Mouse (Mus musculus) CD4-positive, CD25-positive, alpha-beta regulatory T cell, adult 2 months (primary cell): ENCODE measurements around the gene Tmem121.

Source experiments
- DNase-seq: peaks from one replicate; pipeline ENCODE4 v3.0.0-alpha.2; 2012; ENCODE audit warnings: low read depth, low spot score

Tmem121 gene

DNA sequence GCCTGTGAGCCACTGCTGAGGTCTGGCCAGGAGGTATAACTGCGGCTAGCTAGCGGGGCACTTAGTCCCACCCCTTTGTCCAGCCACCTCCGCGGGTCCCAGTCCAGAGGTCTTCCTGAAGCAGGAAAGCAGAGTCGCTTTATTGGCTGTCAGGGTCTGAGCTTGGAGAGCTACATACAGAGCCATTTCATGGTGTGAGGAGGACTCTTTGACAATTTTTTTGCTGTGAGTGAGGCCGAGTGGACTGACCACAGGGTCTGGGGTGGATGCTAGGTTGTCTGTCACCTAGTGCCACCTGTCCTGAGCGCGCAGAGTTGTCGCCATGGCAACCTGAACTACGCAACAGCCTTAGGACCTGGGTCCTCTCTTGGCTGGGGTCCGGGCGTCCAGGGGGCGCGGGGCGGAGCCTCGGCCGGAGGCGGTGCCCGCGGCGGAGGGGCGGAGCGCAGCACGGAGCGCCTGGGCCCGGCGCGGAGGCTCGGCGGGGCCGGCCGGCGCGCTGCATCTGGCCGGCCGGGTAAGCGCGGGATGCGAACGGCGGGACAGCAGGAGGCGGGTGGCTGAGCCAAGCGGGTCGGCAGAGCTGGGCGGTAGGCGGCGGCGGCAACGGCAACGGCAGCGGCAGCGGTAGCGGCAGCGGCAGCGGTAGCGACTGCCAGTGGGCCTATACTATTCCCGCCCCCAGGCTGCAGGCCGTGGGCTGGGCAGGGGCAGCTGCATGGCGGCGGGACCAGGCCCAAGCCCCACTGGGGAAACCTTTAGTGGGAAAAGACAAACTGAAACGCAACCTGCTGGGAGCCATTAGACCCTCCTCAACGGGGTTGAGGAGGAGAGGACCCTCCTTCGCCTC is at the start of gene Tmem121:
Tmem121 (plus strand) TSS at position 489 of the 850 bp plus-strand sequence.
- DNase-seq, result peak; percentile 41

DNA sequence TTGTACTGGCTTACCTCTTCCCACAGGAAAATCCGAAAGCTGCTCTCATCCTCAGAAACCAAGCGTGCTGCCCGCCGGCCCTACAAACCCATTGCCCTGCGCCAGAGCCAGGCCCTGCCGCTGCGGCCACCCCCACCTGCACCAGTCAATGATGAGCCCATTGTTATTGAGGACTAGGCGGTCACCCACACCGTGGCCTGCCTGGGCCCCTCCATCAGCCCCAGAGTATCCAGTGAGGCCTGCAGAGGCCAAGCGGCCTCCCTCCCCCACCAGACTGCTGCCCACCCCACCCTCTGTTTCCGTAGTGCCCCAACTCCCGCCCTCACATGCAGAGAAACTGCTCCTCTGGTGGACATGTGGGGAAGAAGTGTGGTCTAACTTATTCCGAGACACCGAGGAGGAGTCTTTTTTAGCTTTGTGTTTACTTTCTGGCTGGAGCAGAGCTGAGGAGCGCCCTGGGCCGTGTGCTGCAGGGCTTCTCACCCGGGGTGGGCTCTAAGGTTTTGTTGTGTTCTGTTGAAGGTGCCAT is 49.2 kb upstream of the Tmem121 start:
- DNase-seq, result no peak

DNA sequence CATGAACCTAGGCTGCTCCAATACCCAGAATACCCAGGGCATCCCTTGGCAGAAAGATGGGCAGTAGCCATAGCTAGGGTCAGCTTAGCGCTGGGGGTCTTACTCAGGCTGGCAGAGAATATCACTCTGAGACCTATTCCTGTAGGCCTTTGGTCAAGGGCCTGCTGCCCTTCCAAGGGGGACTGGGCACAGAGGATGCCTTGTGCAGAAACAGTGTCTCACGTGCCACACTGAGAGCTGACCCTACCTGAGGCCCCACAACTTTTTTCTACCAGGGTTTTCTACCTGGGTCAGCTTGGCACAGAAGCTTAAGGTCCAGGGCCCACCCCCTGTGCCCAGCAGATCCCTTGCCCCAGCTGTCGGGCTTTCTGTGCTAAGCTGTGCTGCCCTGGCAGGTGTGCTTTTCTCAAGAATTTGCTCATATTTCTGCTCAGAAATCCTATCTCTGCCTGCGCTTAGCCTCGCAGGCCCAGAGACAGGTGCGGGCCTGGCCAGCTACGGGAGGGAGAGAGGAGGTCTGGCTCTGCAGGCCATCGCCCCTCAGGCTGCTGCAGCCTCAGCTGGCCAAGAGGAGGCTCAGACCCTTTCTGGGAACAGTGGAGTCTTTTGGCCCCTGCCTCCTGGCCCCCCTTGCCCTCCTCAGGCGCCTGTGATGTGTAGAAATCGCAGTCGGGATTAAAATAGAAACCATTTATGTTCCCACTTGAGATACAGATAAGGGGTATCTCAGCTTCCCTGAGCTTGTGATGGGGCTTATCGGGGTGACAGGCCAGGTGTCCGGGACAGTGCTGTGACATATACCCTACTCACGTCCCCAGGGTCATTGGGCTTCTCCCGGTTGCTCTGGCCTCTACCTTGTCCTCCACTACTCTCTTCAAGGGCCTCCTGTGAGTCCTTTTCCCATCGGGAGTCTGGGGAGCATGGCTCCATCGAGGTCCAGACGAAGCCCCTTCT is 48.2 kb upstream of the Tmem121 start:
- DNase-seq, result no peak

- no peak for DNase-seq
Observed at GRCm38 (mm10) chr12:113138291-113138690, 47.4 kb upstream of the Tmem121 start.

GRCm38 (mm10) chr12:113138901-113139864 is 46.5 kb upstream of the Tmem121 start:
- no peak for DNase-seq

DNA sequence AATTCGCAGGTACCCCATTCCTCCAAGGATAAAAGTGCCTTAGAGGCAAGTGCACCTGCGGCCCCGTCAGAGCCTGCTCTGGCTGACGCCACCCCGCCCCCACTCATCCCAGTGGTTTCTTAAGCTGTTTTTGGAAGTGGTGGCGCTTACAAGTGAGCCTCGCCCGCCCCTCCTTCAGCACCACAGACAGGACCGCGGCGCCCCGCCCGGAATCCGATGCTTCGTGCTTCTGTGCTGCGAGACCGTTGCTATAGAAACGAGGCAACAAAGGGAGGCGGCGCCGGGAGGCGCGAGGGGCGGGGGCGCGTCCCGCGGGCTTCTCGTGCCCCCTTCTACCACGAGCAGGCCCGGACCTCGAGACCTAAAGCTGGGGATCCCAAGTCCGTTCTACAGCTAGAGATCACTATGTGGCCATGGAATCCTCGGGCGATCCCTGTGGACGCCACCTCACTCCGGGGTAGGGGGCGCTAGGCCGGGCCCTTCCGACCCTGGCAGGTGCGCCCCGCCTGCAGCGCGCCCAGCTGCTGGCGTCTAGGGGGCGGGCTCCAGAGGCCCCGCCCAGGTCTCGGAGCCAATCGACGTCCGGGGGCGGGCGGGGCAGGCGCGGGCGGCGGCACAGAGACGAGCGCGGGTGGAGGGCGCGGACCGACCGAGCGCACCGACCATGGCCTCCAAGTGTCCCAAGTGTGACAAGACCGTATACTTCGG is 45.7 kb upstream of the Tmem121 start, which contains the start of gene Crip2:
Crip2 (plus strand) TSS at position 329 of the 708 bp plus-strand sequence.
- DNase-seq, result peak; percentile 94

- DNase-seq, result no peak
Observed at GRCm38 (mm10) chr12:113140616-113141411, 44.9 kb upstream of the Tmem121 start.

- no peak for DNase-seq
Observed at GRCm38 (mm10) chr12:113141531-113141973, 44.2 kb upstream of the Tmem121 start.

DNA sequence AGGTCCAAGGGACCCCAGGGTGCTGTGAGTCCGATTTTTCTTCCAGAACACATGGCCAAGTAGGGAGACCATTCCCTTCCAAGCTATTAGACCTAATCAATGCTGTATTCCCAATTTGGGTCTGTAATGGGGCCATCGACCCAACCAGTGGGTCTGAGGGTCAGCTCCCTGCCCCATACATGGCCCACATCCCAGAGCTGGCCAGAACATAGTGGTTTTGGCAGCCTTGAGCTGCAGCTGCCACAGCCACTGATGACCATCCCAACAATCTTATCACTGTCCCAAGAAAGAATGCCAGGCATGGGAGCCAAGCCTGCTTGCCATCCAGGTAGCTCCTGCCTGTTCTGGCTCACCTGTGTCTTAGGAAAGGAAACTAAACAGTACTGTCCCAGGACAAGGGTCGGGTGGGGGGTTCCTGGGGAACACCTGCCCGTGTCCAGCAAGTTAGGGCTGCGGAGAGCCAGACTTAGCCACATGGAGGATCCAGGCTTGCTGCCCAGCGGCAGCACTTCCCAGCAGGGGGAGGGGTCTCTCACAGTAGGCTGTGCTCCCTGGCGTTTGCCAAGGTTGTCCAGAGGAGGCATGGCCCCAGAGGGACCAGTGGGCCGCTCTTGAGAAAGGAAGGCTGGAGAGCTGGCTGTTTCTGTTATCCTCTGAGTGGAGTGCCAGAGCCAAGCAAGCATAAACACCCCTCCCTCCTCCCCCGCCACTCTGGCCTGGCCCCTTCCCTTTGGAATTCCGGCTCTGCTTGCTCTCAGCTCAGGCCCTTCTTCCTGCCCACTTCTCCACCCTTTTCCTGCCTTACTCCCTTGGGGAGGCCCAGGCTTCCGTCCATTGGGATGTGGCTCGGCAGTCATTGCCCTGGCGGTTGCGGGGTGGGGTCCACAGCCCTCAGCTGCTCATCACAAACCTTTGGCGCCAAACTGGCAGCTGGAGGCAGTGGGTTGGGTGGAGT is 43.4 kb upstream of the Tmem121 start:
- DNase-seq, result no peak

DNA sequence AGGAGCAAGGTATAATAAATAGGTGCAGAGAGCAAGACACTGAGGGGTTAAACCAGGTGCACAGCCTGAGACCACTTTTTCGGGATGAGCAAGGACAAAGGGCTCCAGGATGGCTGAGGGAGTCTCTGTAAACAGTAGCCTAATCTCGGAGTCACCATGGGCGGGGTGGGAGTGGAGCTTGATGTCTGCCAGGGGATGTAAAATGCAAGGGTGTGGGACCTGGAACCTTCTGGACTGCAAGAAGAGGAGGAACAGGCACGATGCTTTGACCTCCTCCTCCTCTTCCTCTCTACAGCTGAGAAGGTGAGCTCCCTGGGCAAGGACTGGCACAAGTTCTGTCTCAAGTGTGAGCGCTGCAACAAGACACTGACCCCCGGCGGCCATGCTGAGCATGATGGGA is 42.6 kb upstream of the Tmem121 start:
- no peak for DNase-seq

- DNase-seq, result peak; percentile 73
Observed at GRCm38 (mm10) chr12:113144001-113144756, 41.6 kb upstream of the Tmem121 start.

GRCm38 (mm10) chr12:113144886-113145285 is 40.8 kb upstream of the Tmem121 start:
- DNase-seq, result no peak

DNA sequence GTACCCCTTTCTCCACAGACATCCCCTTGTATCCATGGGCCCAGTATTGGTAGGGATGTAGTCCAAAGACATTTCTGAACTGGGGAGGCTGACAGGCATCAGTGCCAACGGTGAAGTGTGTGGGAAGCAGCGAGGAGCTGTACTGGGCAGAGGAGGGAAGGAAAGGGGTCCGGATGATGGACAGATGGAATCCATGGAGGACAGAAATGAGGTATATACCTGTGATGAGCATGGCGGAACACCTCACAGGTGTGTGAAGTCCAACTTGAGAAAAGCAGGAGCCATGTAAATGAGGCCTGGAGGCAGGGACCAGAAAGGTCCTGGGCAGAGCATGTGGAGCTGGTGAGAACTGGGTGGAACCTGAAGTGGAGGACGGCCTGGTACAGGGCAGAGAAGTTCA is 40.1 kb upstream of the Tmem121 start:
- no peak for DNase-seq

DNA sequence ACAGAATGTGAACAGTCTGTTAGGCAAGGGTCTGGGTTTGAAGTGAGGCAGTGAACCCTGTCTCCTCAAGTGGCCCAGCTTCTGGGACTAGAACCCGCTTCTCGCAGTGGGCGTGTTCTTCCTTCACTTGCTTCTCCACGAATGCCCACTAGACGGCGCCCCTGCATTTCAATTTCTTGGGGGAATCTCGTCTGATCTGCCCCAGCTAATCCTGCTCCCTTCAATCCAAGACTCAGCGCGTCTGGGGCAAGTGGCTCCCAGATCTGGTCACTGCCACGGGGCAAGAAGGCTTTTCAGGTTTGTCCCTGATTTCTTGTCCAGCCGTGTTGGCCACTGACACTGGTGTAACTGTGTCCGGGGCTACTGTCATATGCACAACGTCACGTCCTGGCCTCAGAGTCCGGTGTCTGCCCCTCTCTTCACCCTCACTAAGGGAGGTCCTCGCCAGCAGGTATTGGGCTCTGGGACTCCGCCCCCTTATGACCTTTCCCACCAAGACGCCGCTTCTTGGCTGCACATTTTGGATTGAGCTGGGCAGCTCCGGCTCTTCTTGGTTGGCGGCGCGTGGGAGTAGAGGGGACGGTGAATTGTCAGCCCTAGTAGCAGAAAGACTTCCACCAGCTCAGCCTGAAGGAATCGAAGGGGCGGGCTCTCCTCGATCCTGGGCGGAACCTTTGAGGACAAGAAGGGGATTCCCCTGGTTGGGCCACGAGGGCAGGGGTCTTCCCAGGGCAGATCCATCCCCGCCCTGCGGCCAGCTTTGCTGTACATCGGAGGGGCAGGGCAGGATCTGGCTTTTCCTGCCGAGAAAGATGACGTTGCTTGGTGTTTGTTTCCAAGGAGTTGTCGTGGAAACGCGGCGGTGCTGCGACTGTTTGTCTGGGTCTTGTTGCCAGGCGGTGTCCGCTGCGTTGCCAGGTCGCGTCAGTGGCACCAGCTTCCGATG is 39.3 kb upstream of the Tmem121 start, which contains the start of gene Crip1:
Crip1 (plus strand) TSS at position 205 of the 946 bp plus-strand sequence.
- DNase-seq, result peak; percentile 94

DNA sequence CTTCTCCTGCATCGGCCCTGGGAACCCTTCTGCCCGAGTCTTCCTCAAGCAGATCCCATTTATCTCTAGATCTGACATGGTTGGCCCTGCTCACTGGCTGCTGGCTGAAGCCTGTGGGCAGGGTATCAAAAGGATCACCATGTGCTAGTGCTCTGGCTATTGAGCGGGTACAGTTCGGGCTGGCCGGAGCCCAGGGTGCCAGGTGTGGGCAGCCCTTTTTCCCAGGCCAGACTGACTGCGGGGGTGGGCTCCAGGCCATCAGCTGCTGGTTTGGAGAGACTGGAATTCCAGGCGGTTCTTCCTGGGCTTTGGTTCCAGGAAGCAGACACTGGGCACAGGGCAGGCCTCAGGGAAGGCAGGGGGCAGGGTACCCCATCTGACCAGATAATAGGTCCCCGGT is 38.2 kb upstream of the Tmem121 start:
- no peak for DNase-seq

GRCm38 (mm10) chr12:113148381-113149035 is 37.2 kb upstream of the Tmem121 start:
- peak; percentile 65 for DNase-seq
